Mouse (Mus musculus) left cerebral cortex, postnatal 4 days (tissue): Measurements from ENCODE around the gene Gadl1. TPM values are rescaled to one million over a fixed set of nuclear protein-coding genes. Genes with fewer than 3 reads are reported as not detected.
A peak's percentile ranks its signal among the peaks of the same experiment; 100 is the strongest.
"Not testable (repeated sequence)": the region's sequence is repeated elsewhere in the genome, so short reads cannot be mapped to it uniquely, and the experiment has no call there.

Source experiments
- DNase-seq: peaks from one replicate; pipeline ENCODE4 v3.0.0-alpha.2; 2022
- intact Hi-C: fragments of 180-260 bp; cut with DNase I; formaldehyde crosslinking; loops from one replicate; pipeline ENCODE4 v1.15.1; 2025
- total RNA-seq, 2 experiments: library from RNA; stranded (reverse); gene quantifications; 2 replicates each; pipeline ENCODE4 v1.2.3; 2021

Gadl1 gene
- total RNA-seq, 2 experiments from 2014 or later: 0.10 TPM; not detected in 1

- intact Hi-C loops: no loop called here
- no peak for DNase-seq
Measured at GRCm38 (mm10) chr9:116016221-116016620, 107.0 kb downstream of the Gadl1 start.

DNA sequence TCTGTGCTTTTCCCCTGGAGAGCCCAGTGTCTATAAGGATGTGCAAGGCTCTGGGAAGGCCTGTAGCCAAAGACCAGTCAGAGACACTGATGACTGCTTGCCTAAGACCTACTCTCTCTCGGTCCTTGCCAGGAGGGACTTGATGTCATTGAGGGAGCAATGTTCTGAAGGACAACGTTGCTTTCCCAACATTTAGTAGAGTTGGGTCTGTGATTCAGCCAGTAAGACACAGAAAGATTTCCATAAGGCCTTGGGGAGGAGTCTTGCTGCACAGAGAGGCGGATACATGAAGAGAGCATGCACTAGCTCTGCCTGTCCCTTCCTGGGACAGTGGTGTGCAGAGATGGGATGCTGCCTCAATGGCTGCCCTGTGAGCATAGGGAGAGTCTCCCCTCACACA is 107.8 kb downstream of the Gadl1 start:
- intact Hi-C loops: no loop called here
- no peak for DNase-seq

GRCm38 (mm10) chr9:116018586-116018985 is 109.3 kb downstream of the Gadl1 start:
- intact Hi-C loops: no loop called here
- no peak for DNase-seq

DNA sequence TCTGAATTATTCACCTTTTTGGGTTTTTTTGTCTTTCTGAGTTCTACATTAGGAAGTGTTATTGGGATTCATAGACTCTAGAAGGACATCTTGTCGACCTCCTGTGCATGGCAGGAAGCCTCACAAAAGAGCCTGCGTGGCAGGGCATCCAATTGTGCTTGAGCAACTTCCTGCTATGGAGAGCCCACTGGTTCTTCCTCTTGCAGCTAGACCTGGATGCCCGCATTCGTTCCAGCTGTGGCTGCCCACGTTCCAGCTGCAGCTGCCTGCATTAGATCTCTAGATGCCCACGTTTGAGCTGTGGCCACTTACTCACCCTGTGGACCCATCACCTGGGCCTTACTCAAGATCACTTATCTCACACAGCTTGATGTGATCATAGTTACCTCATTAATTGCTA is 116.1 kb downstream of the Gadl1 start:
- intact Hi-C loops: no loop called here

DNA sequence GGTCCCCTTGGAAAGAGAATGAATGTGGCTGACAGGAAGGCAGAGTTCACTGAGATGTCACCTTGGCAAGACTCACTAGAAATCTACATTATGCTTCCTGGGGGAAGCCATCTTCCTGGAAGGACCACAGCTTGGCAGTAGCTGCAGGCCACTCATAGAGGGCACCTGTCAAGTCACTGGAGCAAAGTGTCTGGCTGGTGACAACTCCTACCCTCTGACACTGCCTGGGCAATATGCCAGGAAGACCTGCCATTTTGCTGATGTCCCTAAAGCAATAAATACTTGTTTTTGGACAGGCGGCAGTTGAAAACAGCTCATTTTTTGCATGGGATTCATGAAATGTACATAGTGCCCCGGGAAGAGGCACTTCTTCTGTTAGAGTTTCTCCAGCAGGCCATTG is 119.8 kb downstream of the Gadl1 start:
- intact Hi-C loops: no loop called here
- DNase-seq: peak; percentile 75

More for the DNA sequence above, 116.1 kb downstream of the Gadl1 start:
- DNase-seq: no peak

- intact Hi-C loops: no loop called here
- no peak for DNase-seq
Measured at GRCm38 (mm10) chr9:116032711-116033110, 123.5 kb downstream of the Gadl1 start.

- DNase-seq: no peak
- intact Hi-C loops: no loop called here
Measured at GRCm38 (mm10) chr9:116038275-116038674, 129.0 kb downstream of the Gadl1 start.

- intact Hi-C loops: loop anchor here (5.0 to 10.0 kb wide), 2 partner anchors 325 to 728 kb away; partner anchors contain the start of gene Stt3b
- no peak for DNase-seq
Measured at GRCm38 (mm10) chr9:116039981-116040380, 130.7 kb downstream of the Gadl1 start.

DNA sequence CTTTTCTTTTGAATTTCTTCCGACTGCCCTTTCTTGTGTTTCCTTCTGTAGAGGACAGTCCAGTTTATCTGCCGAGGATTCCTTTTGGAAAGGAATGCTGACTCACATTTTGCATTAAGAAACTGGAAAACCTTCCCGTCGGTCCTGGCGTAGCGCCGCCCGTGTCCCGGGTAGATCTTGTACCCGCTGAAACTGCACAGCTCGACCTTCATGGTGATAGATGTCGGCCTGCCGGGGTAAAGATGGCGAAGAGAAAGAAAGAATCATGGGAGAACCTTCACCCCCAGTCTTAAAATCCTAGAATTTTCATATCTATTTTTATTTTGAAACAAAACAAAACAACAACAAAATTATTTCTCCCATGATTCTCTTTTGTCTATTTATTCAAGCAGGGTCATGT is 131.6 kb downstream of the Gadl1 start:
- DNase-seq: not testable (repeated sequence)
- intact Hi-C loops: loop anchor here (5.0 to 10.0 kb wide), 2 partner anchors 326 to 729 kb away; partner anchors contain the start of gene Stt3b

GRCm38 (mm10) chr9:116041369-116041768 is 132.1 kb downstream of the Gadl1 start:
- intact Hi-C loops: loop anchor here (5.0 to 10.0 kb wide), 2 partner anchors 327 to 729 kb away; partner anchors contain the start of gene Stt3b
- no peak for DNase-seq

- peak; percentile 88 for DNase-seq
- intact Hi-C loops: loop anchor here (5.0 to 10.0 kb wide), 2 partner anchors 327 to 729 kb away; partner anchors contain the start of gene Stt3b
Measured at GRCm38 (mm10) chr9:116041787-116042186, 132.5 kb downstream of the Gadl1 start.

GRCm38 (mm10) chr9:116049985-116050384 is 140.7 kb downstream of the Gadl1 start:
- no peak for DNase-seq

GRCm38 (mm10) chr9:116053976-116054375 is 144.7 kb downstream of the Gadl1 start:
- intact Hi-C loops: no loop called here
- DNase-seq: no peak

More at GRCm38 (mm10) chr9:116049985-116050384, 140.7 kb downstream of the Gadl1 start:
- intact Hi-C loops: loop anchor here (10.0 kb wide), 1 partner anchor 335 kb away; no protein-coding TSS in a partner anchor

- intact Hi-C loops: no loop called here
- DNase-seq: no peak
Measured at GRCm38 (mm10) chr9:116058475-116058874, 149.2 kb downstream of the Gadl1 start.

- peak; percentile 15 for DNase-seq
Measured at GRCm38 (mm10) chr9:116059156-116059555, 149.9 kb downstream of the Gadl1 start.

GRCm38 (mm10) chr9:116060691-116061090 is 151.4 kb downstream of the Gadl1 start:
- intact Hi-C loops: no loop called here
- DNase-seq: peak; percentile 12

More at GRCm38 (mm10) chr9:116059156-116059555, 149.9 kb downstream of the Gadl1 start:
- intact Hi-C loops: no loop called here

GRCm38 (mm10) chr9:116064774-116065173 is 155.5 kb downstream of the Gadl1 start:
- no peak for DNase-seq
- intact Hi-C loops: no loop called here

GRCm38 (mm10) chr9:116071561-116071960 is 162.3 kb downstream of the Gadl1 start:
- DNase-seq, intact Hi-C loops: not testable (repeated sequence)

DNA sequence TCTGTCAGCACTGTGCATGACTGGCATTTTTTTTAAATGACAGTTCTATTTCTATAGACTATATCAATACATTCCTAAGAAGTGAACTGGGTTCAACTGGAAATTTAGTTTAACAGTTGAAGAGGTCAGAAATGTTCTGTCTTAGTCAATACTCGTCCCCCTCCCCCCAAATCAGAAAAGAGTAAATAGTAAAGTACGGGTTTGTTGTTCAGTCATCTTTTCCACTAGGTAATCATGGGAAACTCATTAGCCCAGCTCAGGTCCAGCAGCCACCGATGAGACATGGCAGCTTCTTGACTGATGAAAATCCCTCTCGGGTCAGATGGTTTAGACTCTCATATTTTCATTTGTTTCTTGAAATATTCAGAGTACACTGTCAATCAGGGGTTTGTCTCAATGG is 166.9 kb downstream of the Gadl1 start:
- intact Hi-C loops: no loop called here
- no peak for DNase-seq

GRCm38 (mm10) chr9:116076946-116077345 is 167.7 kb downstream of the Gadl1 start:
- no peak for DNase-seq
- intact Hi-C loops: no loop called here

- intact Hi-C loops: no loop called here
Measured at GRCm38 (mm10) chr9:116077419-116077818, 168.2 kb downstream of the Gadl1 start.

DNA sequence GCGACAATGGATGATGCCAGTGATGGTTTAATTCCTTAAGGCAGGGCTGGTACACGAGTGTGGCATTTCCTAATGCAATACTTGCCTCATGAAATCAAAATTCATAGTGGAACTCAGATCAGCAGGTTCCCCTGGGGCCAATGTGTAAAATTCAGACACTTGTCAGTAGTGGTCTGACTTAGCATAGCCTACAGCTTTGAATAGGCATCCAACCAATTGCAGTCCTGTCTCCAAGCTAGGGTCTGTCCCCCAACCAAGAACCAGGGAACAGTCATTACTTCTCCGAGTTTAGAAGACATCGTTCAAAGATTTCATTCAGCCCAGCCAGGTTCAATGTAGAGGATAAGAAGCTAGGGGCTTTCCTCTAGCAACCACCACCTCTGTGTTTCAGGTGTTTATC is 172.5 kb downstream of the Gadl1 start:
- intact Hi-C loops: loop anchor here (10.0 kb wide), 1 partner anchor 263 kb away; no protein-coding TSS in a partner anchor
- no peak for DNase-seq

More at GRCm38 (mm10) chr9:116077419-116077818, 168.2 kb downstream of the Gadl1 start:
- DNase-seq: no peak

GRCm38 (mm10) chr9:116083300-116083699 is 174.0 kb downstream of the Gadl1 start:
- DNase-seq: no peak
- intact Hi-C loops: loop anchor here (10.0 kb wide), 1 partner anchor 262 kb away; no protein-coding TSS in a partner anchor
